In genomic region chr1:45883378-45883777, GRCm38 (mm10) we compare ENCODE assay signal across 25 mouse cellular contexts. TPM values are rescaled to one million over a fixed set of nuclear protein-coding genes. Genes with fewer than 3 reads are reported as not detected.
A peak's percentile ranks its signal among the peaks of the same experiment; 100 is the strongest.
DNase-seq lines count a peak whose midpoint lies in the region.
"Had no signal": no experiment of that assay in that cellular context is flagged by ENCODE, and none has a peak within 500 bp of the region (broad histone marks: within the 10 kb centered on the region; RNA-seq: fewer than 3 reads in every experiment).

No protein-coding gene starts in this region.

- no peak overlapping the region for H3K4me3 ChIP-seq in macrophage (ENCODE audit: inconsistent target)

- peak; percentile 64 for DNase-seq in R1 (ENCODE audit: low read depth, low spot score)
- no peak for DNase-seq in urinary bladder, postnatal 10 days (ENCODE audit: low spot score)
- no peak for DNase-seq in thymus, postnatal 4 days
- DNase-seq: adrenal gland, adult 2 months; adrenal gland, adult 8-10 months; adrenal gland, postnatal 10 days; adrenal gland, postnatal 14 days; adrenal gland, postnatal 25 days; adrenal gland, postnatal 36 days; B cell, adult 2 months; cerebellum, adult 11 months; cerebellum, adult 11-12 months; cerebellum, adult 18-20 months; cerebellum, adult 2 months had no signal

- H3K27ac ChIP-seq in macrophage, result 0 out of 2 replicates have a peak overlapping the region, but pooled peaks have one; percentile 98

- no peaks in the 10 kb centered on the region for H3K79me2 ChIP-seq in macrophage (ENCODE audit: inconsistent target)

- H3K36me3 ChIP-seq in macrophage (ENCODE audit: inconsistent target), result no peaks in the 10 kb centered on the region
- H3K36me3 ChIP-seq: G1E had no signal

RNA-seq across cellular contexts. Expression of gene Gm5269, which starts 6.7 kb away (rescaled TPM):
- total RNA-seq in macrophage (2018; cell fraction: chromatin; rRNA removed), result 10 to 100 TPM in 5 of 26 experiments, 1 to 10 TPM in 8, not detected in 13; 1.0 to 96.9 (median 6.6) TPM
- total RNA-seq in macrophage (2018; cell fraction: cytosol; rRNA removed), result under 1 TPM in 1 of 26 experiments, not detected in 25; 0.26 TPM
- total RNA-seq in macrophage (2018; cell fraction: nucleus; rRNA removed), result 10 to 100 TPM in 2 of 26 experiments, 1 to 10 TPM in 9, not detected in 15; 1.3 to 14.4 (median 5.7) TPM
- polyA plus RNA-seq in macrophage (2018), result not detected in 3 replicates
- total RNA-seq: adrenal gland, adult 18-20 months; adrenal gland, adult 2 months; adrenal gland, adult 8-10 months; adrenal gland, postnatal 10 days; adrenal gland, postnatal 14 days; adrenal gland, postnatal 25 days; adrenal gland, postnatal 36 days; CH12.LX; ES-E14; G1E; MEL had no signal
- polyA plus RNA-seq: activated CD4-positive, CD25-positive, alpha-beta regulatory T cell, adult 4 months; adrenal gland, adult 2 months; brain, embryonic 14.5 days; C2C12; CD4-positive, CD25-positive, alpha-beta regulatory T cell, adult 4 months; cerebellum, adult 2 months; G1E; Patski had no signal

RNA-seq across cellular contexts. Expression of gene Slc40a1, which starts 42.9 kb away (rescaled TPM):
- 1,000 to 10,000 TPM in 2 of 26 experiments, 100 to 1,000 TPM in 10, 10 to 100 TPM in 13, 1 to 10 TPM in 1; 8.8 to 1,147 (median 57.2) TPM for total RNA-seq in macrophage (2018; cell fraction: chromatin; rRNA removed)
- total RNA-seq in macrophage (2018; cell fraction: cytosol; rRNA removed), result 100 to 1,000 TPM in 18 of 26 experiments, 10 to 100 TPM in 8; 58.2 to 1,000 (median 243) TPM
- 1,000 to 10,000 TPM in 2 of 26 experiments, 100 to 1,000 TPM in 13, 10 to 100 TPM in 11; 23.5 to 1,357 (median 156) TPM for total RNA-seq in macrophage (2018; cell fraction: nucleus; rRNA removed)
- polyA plus RNA-seq in macrophage (2018), result 393 to 687 TPM (median 472 TPM) in 3 replicates
- total RNA-seq: CH12.LX had no signal
